Mouse (Mus musculus) fat pad, adult 2 months (tissue): Measurements from ENCODE around the gene Ppp1r21.
A peak's percentile ranks its signal among the peaks of the same experiment; 100 is the strongest.

Source experiments
- DNase-seq: peaks from one replicate; pipeline ENCODE4 v3.0.0-alpha.2; 2011; ENCODE audit warnings: low read depth, low spot score; ENCODE audit errors: extremely low read depth

Ppp1r21 gene

GRCm38 (mm10) chr17:88529519-88530235 is at the start of gene Ppp1r21:
Gene Ppp1r21, plus strand, starts transcription at chr17:88530118.
- peak; percentile 16 for DNase-seq

- DNase-seq = no peak
Measured at GRCm38 (mm10) chr17:88480369-88480768, 49.5 kb upstream of the Ppp1r21 start.

- no peak for DNase-seq
Measured at GRCm38 (mm10) chr17:88481062-88481461, 48.9 kb upstream of the Ppp1r21 start.

- no peak for DNase-seq
Measured at GRCm38 (mm10) chr17:88481587-88481986, 48.3 kb upstream of the Ppp1r21 start.

GRCm38 (mm10) chr17:88484539-88484938 is 45.4 kb upstream of the Ppp1r21 start:
- no peak for DNase-seq

DNA sequence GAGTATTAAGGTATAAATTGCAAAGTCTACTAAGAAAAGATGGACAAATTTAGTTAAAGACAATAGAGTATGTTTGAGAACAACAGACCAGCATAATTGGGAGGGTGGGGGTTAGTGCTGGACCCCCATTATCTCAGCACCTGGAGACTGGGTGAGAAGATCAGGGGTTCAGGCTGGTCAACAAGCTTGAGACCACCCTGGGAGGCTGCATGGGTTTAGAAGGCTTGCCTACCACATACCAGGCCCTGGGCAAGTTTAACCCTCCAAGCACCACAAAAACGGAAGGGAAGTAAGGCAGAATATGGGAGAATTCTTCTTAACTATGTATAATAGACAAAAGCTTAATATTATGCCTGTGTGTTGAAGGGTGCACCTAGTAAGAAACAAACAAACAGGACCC is 45.0 kb upstream of the Ppp1r21 start:
- DNase-seq = no peak

GRCm38 (mm10) chr17:88490546-88490945 is 39.4 kb upstream of the Ppp1r21 start:
- no peak for DNase-seq

DNA sequence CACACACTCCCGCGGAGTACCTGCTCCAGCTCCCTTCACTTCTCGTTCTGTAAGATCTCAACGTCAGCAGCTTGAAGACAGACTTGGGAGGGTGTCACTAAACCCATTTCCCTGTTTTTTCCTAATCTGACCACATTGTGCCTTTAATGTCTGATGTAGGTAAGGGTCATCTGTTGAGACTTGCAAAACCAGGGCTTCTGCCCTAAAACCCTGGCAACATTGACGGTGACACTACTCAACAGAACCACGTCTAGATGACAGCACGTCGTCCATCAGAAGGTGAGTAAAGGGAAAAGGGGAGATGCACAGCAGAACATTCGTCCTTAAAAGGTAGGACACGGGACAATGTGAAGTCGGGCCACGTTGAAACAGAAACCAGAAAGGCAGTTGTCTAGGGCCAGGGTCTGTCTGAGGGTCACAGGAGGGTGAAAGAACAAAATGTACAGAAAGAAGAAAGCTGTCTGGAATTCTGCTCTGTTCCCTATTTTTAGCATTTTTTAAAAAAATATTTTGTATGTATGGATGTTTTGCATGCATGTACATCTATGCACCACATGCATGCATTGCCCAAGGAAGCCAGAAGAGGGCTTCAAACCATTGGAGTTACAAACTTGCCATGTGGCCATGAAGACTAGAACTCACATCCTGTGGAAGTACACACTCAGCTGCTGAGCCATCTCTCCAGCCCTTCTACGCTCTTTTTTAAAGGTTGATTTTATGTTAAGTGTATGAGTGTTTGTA is 38.4 kb upstream of the Ppp1r21 start:
- DNase-seq = no peak

DNA sequence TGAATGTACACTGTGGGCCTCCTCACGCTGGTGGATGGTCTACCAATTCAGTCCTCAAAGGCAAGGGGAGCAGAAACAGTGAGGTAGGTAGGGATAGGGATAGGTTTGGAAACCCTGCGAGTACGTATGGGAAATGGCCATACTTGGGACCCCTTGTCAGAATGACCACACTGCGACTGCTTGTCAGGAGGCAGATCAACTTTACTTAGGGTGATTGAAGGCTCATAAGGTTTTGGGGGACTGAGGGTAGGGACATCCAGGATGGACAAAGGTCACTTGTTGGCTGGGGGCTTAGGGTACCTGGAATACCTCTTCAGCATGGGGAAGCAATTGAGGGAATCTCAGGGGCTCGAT is 37.8 kb upstream of the Ppp1r21 start:
- no peak for DNase-seq

DNA sequence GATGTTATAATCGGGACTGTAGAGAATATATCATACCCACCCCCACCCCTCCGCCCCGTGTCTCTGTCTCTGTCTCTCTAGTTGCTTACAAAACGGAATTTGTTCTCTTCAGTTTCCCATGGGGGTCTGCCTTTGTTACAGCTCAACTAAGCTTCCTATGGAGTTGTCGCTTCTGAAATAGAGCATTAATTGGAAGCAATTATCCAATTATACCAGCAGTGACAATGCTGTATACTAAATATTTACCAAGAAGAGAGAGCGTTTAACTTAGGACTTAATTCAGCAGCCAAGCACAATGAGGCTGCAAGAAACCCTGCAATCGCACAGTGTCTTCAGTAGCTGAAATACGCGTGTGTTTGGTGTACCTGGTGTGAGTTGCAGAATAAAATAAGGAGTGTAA is 36.4 kb upstream of the Ppp1r21 start:
- DNase-seq = no peak

- DNase-seq = no peak
Measured at GRCm38 (mm10) chr17:88494121-88494771, 35.7 kb upstream of the Ppp1r21 start.

GRCm38 (mm10) chr17:88494772-88495132 is 35.2 kb upstream of the Ppp1r21 start:
- no peak for DNase-seq

DNA sequence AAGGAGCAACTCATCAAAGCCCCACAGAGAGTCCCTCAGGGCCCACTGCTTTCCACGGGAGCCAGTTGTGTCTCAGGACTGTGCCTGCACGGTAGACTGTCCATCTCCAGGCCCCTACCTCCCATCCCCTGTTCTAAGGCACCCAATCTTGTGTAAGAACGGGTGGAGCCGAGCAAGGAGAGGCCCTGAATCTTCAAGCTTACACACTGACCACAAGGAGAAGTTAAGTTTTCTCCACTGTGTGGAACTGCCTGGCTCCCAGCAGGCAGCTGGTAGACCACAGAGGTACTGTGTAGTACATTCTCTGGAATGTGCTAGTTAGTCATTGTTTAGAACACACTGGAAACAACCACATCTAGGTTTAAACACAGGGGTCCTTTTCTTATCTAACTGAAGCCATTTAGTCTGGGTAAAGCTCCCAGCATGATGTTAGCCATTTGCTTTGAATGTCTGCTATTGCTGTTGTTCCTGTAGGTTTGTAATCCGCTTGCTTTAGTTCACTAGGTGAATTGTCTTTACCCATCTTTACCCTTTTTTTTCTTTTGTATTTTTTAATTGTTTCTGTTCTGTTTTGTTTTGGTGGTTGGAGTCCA is 31.7 kb upstream of the Ppp1r21 start:
- no peak for DNase-seq

GRCm38 (mm10) chr17:88504056-88504455 is 25.9 kb upstream of the Ppp1r21 start:
- DNase-seq = no peak

GRCm38 (mm10) chr17:88505275-88505723 is 24.6 kb upstream of the Ppp1r21 start:
- no peak for DNase-seq

GRCm38 (mm10) chr17:88505941-88506340 is 24.0 kb upstream of the Ppp1r21 start:
- DNase-seq = no peak

GRCm38 (mm10) chr17:88507376-88507775 is 22.5 kb upstream of the Ppp1r21 start:
- no peak for DNase-seq

GRCm38 (mm10) chr17:88508846-88509508 is 20.9 kb upstream of the Ppp1r21 start:
- no peak for DNase-seq

GRCm38 (mm10) chr17:88509999-88510398 is 19.9 kb upstream of the Ppp1r21 start:
- DNase-seq = no peak

GRCm38 (mm10) chr17:88511095-88511551 is 18.8 kb upstream of the Ppp1r21 start:
- no peak for DNase-seq

GRCm38 (mm10) chr17:88516477-88516876 is 13.4 kb upstream of the Ppp1r21 start:
- no peak for DNase-seq
